Mouse (Mus musculus) bone marrow, adult 2 months (tissue): ENCODE measurements around the gene Bloc1s5.

Experiments
- CTCF ChIP-seq: fragments of 200-500 bp; IDR thresholded peaks from 2 replicates; pipeline ENCODE4 v1.5.1; 2011; ENCODE audit warnings: low read length, control low read depth; ENCODE audit not compliant: control insufficient read depth, insufficient read depth
- POLR2A ChIP-seq: fragments of 200-500 bp; IDR thresholded peaks from 2 replicates; pipeline ENCODE4 v1.6.1; 2011; ENCODE audit warnings: low read depth, mild to moderate bottlenecking, control low read depth, low read length, borderline replicate concordance; ENCODE audit not compliant: control insufficient read depth

- TF ChIP-seq POLR2A: no peak
- TF ChIP-seq CTCF: no peak
Observed at GRCm38 (mm10) chr13:38610336-38610735, 24.6 kb downstream of the Bloc1s5 start.
